Mouse (Mus musculus) stomach, postnatal 0 days (tissue): ENCODE measurements around the gene Txndc8. TPM values are rescaled to one million over a fixed set of nuclear protein-coding genes. Genes with fewer than 3 reads are reported as not detected.

Source experiments
- ATAC-seq: fragments of 200-750 bp; cut with Nextera tagmentation; 2 replicates; pipeline ENCODE4 v1.8.0; 2017; ENCODE audit not compliant: low FRiP score, low TSS enrichment
- DNase-seq: peaks from one replicate; pipeline ENCODE4 v3.0.0-alpha.2; 2016; ENCODE audit warnings: low spot score
- H3K27ac ChIP-seq: fragments of 300-500 bp; sonication (generic); replicated peaks from 2 replicates; pipeline ENCODE4 v1.5.1; 2014; ENCODE audit warnings: mild to moderate bottlenecking, control low read depth
- H3K27me3 ChIP-seq: fragments of 300-500 bp; sonication (generic); 2 replicates; pipeline ENCODE4 v1.6.1; 2014; ENCODE audit warnings: low read length; ENCODE audit not compliant: control insufficient read depth, insufficient read depth
- H3K36me3 ChIP-seq: fragments of 300-500 bp; sonication (generic); 2 replicates; pipeline ENCODE4 v1.6.1; 2014; ENCODE audit warnings: low read length, mixed read lengths; ENCODE audit not compliant: control insufficient read depth, insufficient read depth
- H3K4me1 ChIP-seq: fragments of 300-500 bp; sonication (generic); replicated peaks from 2 replicates; pipeline ENCODE4 v1.6.1; 2014; ENCODE audit warnings: antibody characterized with exemption; ENCODE audit not compliant: control insufficient read depth, insufficient read depth
- H3K4me2 ChIP-seq: fragments of 300-500 bp; sonication (generic); replicated peaks from 2 replicates; pipeline ENCODE4 v1.6.1; 2014; ENCODE audit warnings: low read depth, mild to moderate bottlenecking, control low read depth, moderate library complexity
- H3K4me3 ChIP-seq: fragments of 300-500 bp; sonication (generic); 2 replicates; pipeline ENCODE4 v1.5.1; 2014; ENCODE audit warnings: low read depth, low read length, control low read depth
- H3K9ac ChIP-seq: fragments of 300-500 bp; sonication (generic); 2 replicates; pipeline ENCODE4 v1.6.1; 2014; ENCODE audit warnings: mild to moderate bottlenecking, low read length, control low read depth, mixed read lengths
- H3K9me3 ChIP-seq: fragments of 300-500 bp; sonication (generic); 2 replicates; pipeline ENCODE4 v1.6.1; 2016; ENCODE audit warnings: low read length; ENCODE audit not compliant: control insufficient read depth
- CTCF ChIP-seq: IDR thresholded peaks from 2 replicates; pipeline ENCODE4 v1.5.1; 2016; ENCODE audit warnings: antibody characterized with exemption, low read depth, mild to moderate bottlenecking, moderate library complexity
- EP300 ChIP-seq: optimal IDR thresholded peaks from 2 replicates; pipeline ENCODE3; 2016; ENCODE audit warnings: antibody characterized with exemption
- WGBS: fragments of 180-500 bp; shearing (Covaris S2); extraction: QIAGEN DNeasy Blood & Tissue Kit; methylation state at CpG from one replicate; pipeline ENCODE4 v1.1.7; 2014; 5-methylcytosine and 5-hydroxymethylcytosine counted together
- polyA plus RNA-seq: library from polyadenylated mRNA; unstranded; fragments of >200 nt; fragmentation: Nextera tagmentation; extraction: Ambion mirVana; gene quantifications from 2 replicates; pipeline ENCODE4 v1.2.1, GENCODE M21; 2015

Txndc8 gene
- polyA plus RNA-seq, 1 experiment from 2014 or later: not detected

GRCm38 (mm10) chr4:57934181-57934580, 74.7 kb downstream of the Txndc8 start:
- no peaks in the 10 kb centered on the region for H3K27me3 ChIP-seq
- ATAC-seq: no peak
- no peak for DNase-seq
- no peak overlapping the region for H3K4me3 ChIP-seq
- 66% methylated on average over 5 of the region's 5 CpGs for WGBS
- no peaks in the 10 kb centered on the region for H3K4me1 ChIP-seq
- no peak overlapping the region for H3K9ac ChIP-seq
- no peak overlapping the region for H3K4me2 ChIP-seq
- H3K9me3 ChIP-seq: no peaks in the 10 kb centered on the region
- H3K36me3 ChIP-seq: no peaks in the 10 kb centered on the region
- TF ChIP-seq EP300 (no peak), CTCF (no peak)
- H3K27ac ChIP-seq: no peak overlapping the region

Other genes with a start within 250 kb of the Txndc8 start
- 12.7 and 14.2 TPM in 2 replicates for gene D630039A03Rik, start 92.8 kb downstream of the Txndc8 start, polyA plus RNA-seq
- gene Txn1, start 52.7 kb downstream of the Txndc8 start, polyA plus RNA-seq: 530 and 563 TPM in 2 replicates
- gene Svep1, start 197.7 kb upstream of the Txndc8 start, polyA plus RNA-seq: 2.4 and 2.6 TPM in 2 replicates